Mouse (Mus musculus): ENCODE data around the gene Nol11. TPM values are rescaled to one million over a fixed set of nuclear protein-coding genes. Genes with fewer than 3 reads are reported as not detected.

Nol11 gene
- total and polyA plus RNA-seq, 3 experiments, result 62.1 to 172 (median 109) TPM

DNA sequence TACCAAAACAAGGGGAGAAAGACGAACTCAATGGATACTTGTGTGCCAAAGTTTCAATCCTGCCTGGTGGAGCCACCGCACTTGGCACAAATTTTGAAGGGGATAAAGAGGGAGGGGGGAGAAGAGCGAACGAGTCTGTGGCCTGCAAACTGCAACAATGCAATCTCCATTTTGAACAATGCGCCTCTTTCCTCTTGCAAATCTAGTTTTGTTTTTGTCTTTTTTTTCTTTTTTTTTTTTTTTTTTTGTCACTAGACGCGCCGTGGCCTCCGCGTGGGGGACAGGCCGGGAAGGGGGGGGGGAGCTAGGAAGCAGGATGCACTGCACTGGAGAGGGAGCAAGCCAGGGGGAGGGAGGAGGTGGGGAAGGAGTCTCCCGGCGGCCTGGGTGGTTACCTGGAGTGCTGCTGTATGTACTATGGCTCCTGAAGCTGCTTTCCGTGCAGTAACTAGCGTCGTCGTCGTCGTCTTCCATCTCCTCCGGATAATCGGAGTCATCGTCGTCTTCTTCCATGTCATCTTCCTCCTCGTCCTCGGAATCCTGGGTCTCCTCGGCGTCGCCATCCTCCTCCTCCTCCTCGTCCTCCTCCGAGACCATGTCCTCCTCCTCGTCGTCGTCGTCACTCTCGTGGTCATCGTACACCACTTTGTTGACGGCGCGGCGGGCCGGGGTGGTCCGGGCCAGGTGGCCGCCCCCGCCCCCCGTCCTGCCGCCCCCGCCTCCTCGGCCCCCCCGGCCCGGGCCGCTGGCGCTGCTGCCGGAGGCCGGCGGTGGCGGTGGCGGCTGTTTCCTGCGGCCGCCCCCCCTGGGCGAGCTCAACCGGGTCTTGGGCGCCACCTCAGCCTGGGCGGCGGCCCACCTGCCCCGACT is 58.1 kb downstream of the Nol11 start:
- Histone ChIP-seq H3K9me3 (replicated peaks; ENCODE audit: low read length) (no peaks in the 10 kb centered on the region), H3K36me3 (replicated peaks in 1 of 2; ENCODE audit: control insufficient read depth in 1 of 2, insufficient read depth in 1 of 2, low read length in 1 of 2) (peaks cover 0 to 13% of the 10 kb centered on the region in 2 experiments), H3K9ac (ENCODE audit: insufficient read depth, low read depth) (peak overlapping the region; percentile 98), H3K27me3 (replicated peaks) (no peaks in the 10 kb centered on the region), H3K4me1 (ENCODE audit: control insufficient read depth in 1 of 2, insufficient read depth in 2 of 2) (peaks cover 0 to 45% of the 10 kb centered on the region in 2 experiments; a peak in 2 of 4 replicates), H3K4me3 (replicated peaks in 1 of 3; ENCODE audit: low read depth in 2 of 3, low read length in 2 of 3, poor library complexity in 1 of 3) (peak overlapping the region; percentile 77 to 92 (median 89)), H3K4me2 (ENCODE audit: insufficient read depth, low read depth, poor library complexity, severe bottlenecking) (peak overlapping the region; percentile 87), H3K79me2 (replicated peaks; ENCODE audit: control insufficient read depth, extremely low read depth, insufficient read depth, poor library complexity, severe bottlenecking) (peaks cover 41% of the 10 kb centered on the region), H3K27ac (ENCODE audit: insufficient read depth, low read depth) (peak overlapping the region; percentile 62)
- TF ChIP-seq KAT2A (IDR thresholded peaks at IDR 0.05; ENCODE audit: insufficient replicate concordance, low read length) (no peak), ELF1 (IDR thresholded peaks at IDR 0.05; ENCODE audit: low read depth, low read length) (no peak), UBTF (IDR thresholded peaks at IDR 0.05; ENCODE audit: low read depth, low read length) (peak; percentile 19; the same call in 1 of the 2 replicates), MAZ (IDR thresholded peaks at IDR 0.05; ENCODE audit: low read depth, low read length) (peak; percentile 69), ZNF384 (IDR thresholded peaks at IDR 0.05; ENCODE audit: low read depth, low read length) (peak; percentile 77), POLR2A (IDR thresholded peaks at IDR 0.05; ENCODE audit: low read depth, low read length) (peak; percentile 37; the same call in 1 of the 2 replicates), MAFK (IDR thresholded peaks at IDR 0.05; ENCODE audit: insufficient replicate concordance, low read length) (no peak), MXI1 (IDR thresholded peaks at IDR 0.05; ENCODE audit: low read depth, low read length) (peak; percentile 66), HCFC1 (IDR thresholded peaks at IDR 0.05; ENCODE audit: low read depth, low read length) (peak; percentile 38), TCF12 (IDR thresholded peaks at IDR 0.05; ENCODE audit: low read depth, low read length) (peak; percentile 30; the same call in 1 of the 2 replicates), MYC (IDR thresholded peaks at IDR 0.05; ENCODE audit: low read depth, low read length) (0 out of 2 replicates have a peak, but pooled peaks have one; percentile 34), CHD1 (IDR thresholded peaks at IDR 0.05; ENCODE audit: low read depth, low read length) (peak; percentile 90; the same call in 1 of the 2 replicates), SIN3A (IDR thresholded peaks at IDR 0.05; ENCODE audit: low read length) (peak; percentile 92)
- dilution Hi-C loops (cut with MboI; ENCODE audit: extremely low pct_ligation_motif_present, extremely low pct_unique_long_range_greater_than_20kb, low sequenced_read_pairs), result no loop called here
- in situ Hi-C loops (cut with MboI; ENCODE audit: low pct_ligation_motif_present, low pct_unique_long_range_greater_than_20kb, low sequenced_read_pairs), result no loop called here
- DNase-seq (ENCODE audit: extremely low read depth), result peak; percentile 61

DNA sequence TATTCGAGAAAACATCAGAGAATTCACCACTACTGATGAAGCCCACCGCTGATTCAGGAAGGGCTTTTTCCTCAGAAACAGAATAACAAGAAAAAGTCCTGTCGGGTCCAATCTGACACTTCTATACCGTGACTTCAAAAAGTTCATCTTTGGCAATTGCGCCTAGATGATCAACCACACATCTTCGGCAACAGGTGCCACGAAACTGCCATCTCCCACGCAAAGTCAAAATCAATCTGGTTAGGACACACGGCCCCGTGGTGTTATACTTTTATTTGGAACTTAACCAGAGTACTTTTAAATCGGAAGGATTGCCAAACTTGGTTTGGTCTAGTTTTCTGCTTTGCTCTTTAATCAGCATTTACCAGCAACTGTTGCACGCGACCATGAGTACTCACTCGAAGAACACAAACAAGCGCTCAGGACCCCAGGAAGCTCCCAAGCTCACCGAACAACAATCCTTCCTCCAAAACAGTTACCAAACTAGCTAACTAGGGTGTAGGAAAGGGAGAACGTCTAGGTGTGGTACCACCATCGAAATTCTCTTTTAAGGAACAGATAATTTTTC is 58.9 kb downstream of the Nol11 start:
- dilution Hi-C loops (cut with MboI; ENCODE audit: extremely low pct_ligation_motif_present, extremely low pct_unique_long_range_greater_than_20kb, low sequenced_read_pairs), result no loop called here
- TF ChIP-seq MAX (IDR thresholded peaks at IDR 0.05; ENCODE audit: low read length) (peak; percentile 23; the same call in 1 of the 2 replicates), SIN3A (IDR thresholded peaks at IDR 0.05; ENCODE audit: low read length) (peak; percentile 66; the same call in 1 of the 2 replicates), TBP (conservative IDR thresholded peaks at IDR 0.05; ENCODE audit: low read depth, low read length) (0 out of 2 replicates have a peak, but pooled peaks have one; percentile 8), MXI1 (IDR thresholded peaks at IDR 0.05; ENCODE audit: low read depth, low read length) (peak; percentile 62), BHLHE40 (IDR thresholded peaks at IDR 0.05; ENCODE audit: low read depth, low read length) (peak; percentile 73), JUND (conservative IDR thresholded peaks at IDR 0.05; ENCODE audit: low read depth, low read length) (no peak), EP300 (IDR thresholded peaks at IDR 0.05; ENCODE audit: low read length) (no peak)
- H3K9me3 ChIP-seq (replicated peaks; ENCODE audit: low read length), result no peaks in the 10 kb centered on the region
- peak overlapping the region; percentile 87 for H3K4me2 ChIP-seq (ENCODE audit: insufficient read depth, low read depth, poor library complexity, severe bottlenecking)
- H3K36me3 ChIP-seq (replicated peaks in 1 of 2; ENCODE audit: control insufficient read depth in 1 of 2, insufficient read depth in 1 of 2, low read length in 1 of 2), result peaks cover 0 to 16% of the 10 kb centered on the region in 2 experiments
- peaks cover 0 to 43% of the 10 kb centered on the region in 2 experiments; a peak in 2 of 4 replicates for H3K4me1 ChIP-seq (ENCODE audit: control insufficient read depth in 1 of 2, insufficient read depth in 2 of 2)
- no peak overlapping the region for H3K27ac ChIP-seq (ENCODE audit: insufficient read depth, low read depth)
- no peak for DNase-seq (ENCODE audit: extremely low read depth)
- peak overlapping the region; percentile 98 for H3K9ac ChIP-seq (ENCODE audit: insufficient read depth, low read depth)
- no peaks in the 10 kb centered on the region for H3K27me3 ChIP-seq (replicated peaks)
- in situ Hi-C loops (cut with MboI; ENCODE audit: low pct_ligation_motif_present, low pct_unique_long_range_greater_than_20kb, low sequenced_read_pairs), result no loop called here
- H3K79me2 ChIP-seq (replicated peaks; ENCODE audit: control insufficient read depth, extremely low read depth, insufficient read depth, poor library complexity, severe bottlenecking), result peaks cover 46% of the 10 kb centered on the region
- H3K4me3 ChIP-seq (replicated peaks in 1 of 3; ENCODE audit: low read depth in 2 of 3, low read length in 2 of 3, poor library complexity in 1 of 3), result peak overlapping the region; percentile 77 to 92 (median 89)
